Mouse (Mus musculus): ENCODE results near the gene Defa2.
"Not testable (repeated sequence)": the region's sequence is repeated elsewhere in the genome, so short reads cannot be mapped to it uniquely, and the experiment has no call there.

The Defa2 gene

GRCm38 (mm10) chr8:21378215-21378614 lies at the start of gene Defa2:
TSS of gene Defa2 (plus strand) at chr8:21378515.
- DNase-seq: not testable (repeated sequence)

- not testable (repeated sequence) for DNase-seq
These were observed 13.2 kb downstream of the Defa2 start, which contains the start of gene Defa33 for GRCm38 (mm10) chr8:21391511-21391910. TSS of gene Defa33 (plus strand) at chr8:21391811.

- DNase-seq: not testable (repeated sequence)
These were observed 48.8 kb downstream of the Defa2 start, which contains the start of gene Defa36 for GRCm38 (mm10) chr8:21427111-21427510. TSS of gene Defa36 (plus strand) at chr8:21427411.

Data from lung, postnatal 14 days (tissue).